Mouse (Mus musculus): ENCODE results near the gene Olfr20. TPM values are rescaled to one million over a fixed set of nuclear protein-coding genes. Genes with fewer than 3 reads are reported as not detected.

Olfr20 gene
- polyA plus RNA-seq (2012; rRNA removed): 0.09 TPM in 1 of 2 replicates, not detected in the other

GRCm38 (mm10) chr11:73350483-73350882 lies at the start of gene Olfr20:
Gene Olfr20, plus strand, starts transcription at chr11:73350783.

DNA sequence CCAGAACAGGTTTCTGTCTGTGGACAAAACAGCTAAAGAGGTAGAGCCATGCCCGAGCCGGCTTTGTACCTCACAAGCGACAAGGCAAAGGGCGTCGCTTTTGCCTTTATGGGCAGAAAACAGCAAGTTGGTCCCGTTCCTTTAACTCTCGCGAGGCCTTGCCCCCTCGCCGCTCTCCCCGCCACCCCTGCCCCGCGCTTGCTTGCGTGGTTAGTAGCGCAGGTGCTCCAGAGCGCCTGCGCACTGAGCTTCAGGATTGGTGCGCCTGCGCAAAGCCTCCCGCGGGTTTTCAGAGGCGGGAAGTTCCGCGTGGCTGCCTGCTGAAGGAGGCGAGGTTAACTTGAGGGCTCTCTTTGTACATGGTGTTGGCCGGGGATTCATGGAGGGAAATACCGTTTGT lies 21.1 kb upstream of the Olfr20 start, which contains the start of the genes Aspa, Gm49340 and Spata22:
TSS of gene Aspa (minus strand) at position 155 of the 400 bp plus-strand sequence.
TSS of gene Gm49340 (plus strand) at position 300 of the 400 bp plus-strand sequence.
TSS of gene Spata22 (plus strand) at position 300 of the 400 bp plus-strand sequence.

DNA sequence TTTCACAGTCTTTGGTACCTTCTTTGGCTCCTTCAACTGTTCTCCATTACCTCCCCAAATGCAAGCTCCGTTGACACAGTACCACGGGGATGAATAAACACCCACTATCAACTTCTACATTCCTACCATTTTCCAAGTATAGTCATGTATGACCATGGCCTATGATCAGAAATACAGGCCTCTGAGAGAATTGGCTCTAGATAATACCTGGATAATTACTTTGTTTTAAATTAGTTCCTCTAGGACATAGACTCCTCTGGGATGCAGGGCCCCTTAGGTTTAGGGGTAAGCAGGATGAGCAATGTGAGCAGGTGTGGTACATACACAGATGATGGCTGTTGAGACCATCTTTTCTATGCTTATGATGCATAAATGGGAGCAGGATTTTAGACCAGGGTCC lies 20.4 kb downstream of the Olfr20 start, which contains the start of gene Olfr376:
TSS of gene Olfr376 (plus strand) at position 301 of the 400 bp plus-strand sequence.

DNA sequence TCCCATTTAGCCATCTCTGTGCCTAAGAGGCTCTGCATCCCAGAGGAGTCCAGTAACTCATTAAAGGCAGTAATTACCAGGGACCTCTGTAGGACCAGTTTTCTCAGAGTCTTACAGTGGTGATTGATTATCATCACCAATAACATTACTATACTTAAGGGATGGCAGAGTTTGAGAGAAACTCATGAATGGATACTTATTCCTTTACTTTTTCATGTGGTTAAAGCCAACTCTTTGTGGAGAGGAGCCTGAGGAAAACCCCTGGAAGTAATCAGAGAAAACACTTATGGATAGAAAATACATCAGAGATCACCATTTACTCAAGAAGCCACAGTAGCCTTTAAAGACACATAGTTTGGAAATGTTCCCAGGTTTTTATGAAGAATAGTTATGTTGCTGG lies 48.9 kb downstream of the Olfr20 start, which contains the start of gene Olfr1:
TSS of gene Olfr1 (minus strand) at position 101 of the 400 bp plus-strand sequence.

Other genes with a start within 250 kb of the Olfr20 start
- 1.00 and 1.3 TPM in 2 replicates for gene Haspin, start 212.5 kb upstream of the Olfr20 start, polyA plus RNA-seq (2012; rRNA removed)
- gene P2rx5, start 190.4 kb upstream of the Olfr20 start, polyA plus RNA-seq (2012; rRNA removed): 0.25 and 0.48 TPM in 2 replicates
- gene Emc6, start 173.7 kb upstream of the Olfr20 start, polyA plus RNA-seq (2012; rRNA removed): 24.6 and 59.8 TPM in 2 replicates
- 70.2 and 75.3 TPM in 2 replicates for gene Tax1bp3, start 173.7 kb upstream of the Olfr20 start, polyA plus RNA-seq (2012; rRNA removed)
- 8.0 and 9.1 TPM in 2 replicates for gene Ctns, start 151.7 kb upstream of the Olfr20 start, polyA plus RNA-seq (2012; rRNA removed)
- gene Shpk, start 151.3 kb upstream of the Olfr20 start, polyA plus RNA-seq (2012; rRNA removed): 2.5 and 2.7 TPM in 2 replicates
- gene Trpv1, start 116.5 kb upstream of the Olfr20 start, polyA plus RNA-seq (2012; rRNA removed): 0.09 TPM in 1 of 2 replicates, not detected in the other
- 0.15 and 0.26 TPM in 2 replicates for gene Trpv3, start 83.4 kb upstream of the Olfr20 start, polyA plus RNA-seq (2012; rRNA removed)
- 0.08 and 0.17 TPM in 2 replicates for gene Aspa, start 21.2 kb upstream of the Olfr20 start, polyA plus RNA-seq (2012; rRNA removed)
- not detected in 2 replicates for gene Gm49340, start 21.0 kb upstream of the Olfr20 start, polyA plus RNA-seq (2012; rRNA removed)
- gene Spata22, start 21.0 kb upstream of the Olfr20 start, polyA plus RNA-seq (2012; rRNA removed): not detected in 2 replicates
- not detected in 2 replicates for gene Olfr376, start 20.5 kb downstream of the Olfr20 start, polyA plus RNA-seq (2012; rRNA removed)
- not detected in 2 replicates for gene Olfr1, start 48.8 kb downstream of the Olfr20 start, polyA plus RNA-seq (2012; rRNA removed)
- gene Olfr378, start 77.7 kb downstream of the Olfr20 start, polyA plus RNA-seq (2012; rRNA removed): not detected in 2 replicates
- not detected in 2 replicates for gene Olfr380, start 106.7 kb downstream of the Olfr20 start, polyA plus RNA-seq (2012; rRNA removed)
- not detected in 2 replicates for gene Olfr381, start 140.8 kb downstream of the Olfr20 start, polyA plus RNA-seq (2012; rRNA removed)
- gene Olfr382, start 166.4 kb downstream of the Olfr20 start, polyA plus RNA-seq (2012; rRNA removed): not detected in 2 replicates
- not detected in 2 replicates for gene Olfr385, start 242.2 kb downstream of the Olfr20 start, polyA plus RNA-seq (2012; rRNA removed)
- gene Olfr384, start 247.8 kb downstream of the Olfr20 start, polyA plus RNA-seq (2012; rRNA removed): not detected in 2 replicates

Data from stomach, adult 2 months (tissue).